Mouse (Mus musculus) B cell, adult 2 months (primary cell): ENCODE results near the gene Gpr89.

ENCODE experiments used
- DNase-seq, 2 experiments: peaks; one replicate each; pipeline ENCODE4 v3.0.0; 2022

The Gpr89 gene

GRCm38 (mm10) chr3:96904851-96905541 lies at the start of gene Gpr89:
Gene Gpr89, minus strand, starts transcription at chr3:96905346.
- peak; percentile 95 to 96 for DNase-seq

GRCm38 (mm10) chr3:96953489-96954233 lies 48.5 kb upstream of the Gpr89 start:
- DNase-seq, result no peak

GRCm38 (mm10) chr3:96942706-96943105 lies 37.6 kb upstream of the Gpr89 start:
- DNase-seq, result no peak

- peak; percentile 76 to 81 for DNase-seq
Measured at GRCm38 (mm10) chr3:96938738-96939137, 33.6 kb upstream of the Gpr89 start.

GRCm38 (mm10) chr3:96937606-96938005 lies 32.5 kb upstream of the Gpr89 start:
- DNase-seq, result no peak

GRCm38 (mm10) chr3:96936241-96936640 lies 31.1 kb upstream of the Gpr89 start:
- DNase-seq, result peak; percentile 17 to 31

GRCm38 (mm10) chr3:96931261-96931681 lies 26.1 kb upstream of the Gpr89 start:
- DNase-seq, result no peak

- DNase-seq, result no peak
Measured at GRCm38 (mm10) chr3:96925920-96926319, 20.8 kb upstream of the Gpr89 start, which contains the start of gene Gja8. Gene Gja8, minus strand, starts transcription at chr3:96926020.

GRCm38 (mm10) chr3:96924631-96925030 lies 19.5 kb upstream of the Gpr89 start:
- DNase-seq, result no peak

GRCm38 (mm10) chr3:96920991-96921390 lies 15.8 kb upstream of the Gpr89 start:
- DNase-seq, result no peak

- DNase-seq, result no peak
Measured at GRCm38 (mm10) chr3:96905592-96905991, 446 bp upstream of the Gpr89 start.

- peak in 1 of 2 experiments; percentile 4 for DNase-seq
Measured at GRCm38 (mm10) chr3:96904393-96904792, 753 bp downstream of the Gpr89 start, which contains the start of gene Gja5. Gene Gja5, plus strand, starts transcription at chr3:96904693.

GRCm38 (mm10) chr3:96902336-96902999 lies 2.7 kb downstream of the Gpr89 start:
- DNase-seq, result no peak

- DNase-seq, result no peak
Measured at GRCm38 (mm10) chr3:96883690-96884089, 21.5 kb downstream of the Gpr89 start.

- no peak for DNase-seq
Measured at GRCm38 (mm10) chr3:96882061-96882849, 22.9 kb downstream of the Gpr89 start.

- no peak for DNase-seq
Measured at GRCm38 (mm10) chr3:96881557-96881956, 23.6 kb downstream of the Gpr89 start.

- DNase-seq, result no peak
Measured at GRCm38 (mm10) chr3:96880385-96880784, 24.8 kb downstream of the Gpr89 start.

GRCm38 (mm10) chr3:96879536-96879935 lies 25.6 kb downstream of the Gpr89 start:
- no peak for DNase-seq

GRCm38 (mm10) chr3:96874808-96875571 lies 30.2 kb downstream of the Gpr89 start:
- DNase-seq, result no peak

- DNase-seq, result no peak
Measured at GRCm38 (mm10) chr3:96872501-96872900, 32.6 kb downstream of the Gpr89 start.

- DNase-seq, result no peak
Measured at GRCm38 (mm10) chr3:96871070-96871469, 34.1 kb downstream of the Gpr89 start.

- DNase-seq, result no peak
Measured at GRCm38 (mm10) chr3:96870270-96870669, 34.9 kb downstream of the Gpr89 start.
